Mouse (Mus musculus) skeletal muscle tissue, adult 2 months (tissue): ENCODE results near the gene Lin28b.
A peak's percentile ranks its signal among the peaks of the same experiment; 100 is the strongest.
"Not testable (repeated sequence)": the region's sequence is repeated elsewhere in the genome, so short reads cannot be mapped to it uniquely, and the experiment has no call there.

ENCODE experiments used
- DNase-seq: peaks from one replicate; pipeline ENCODE4 v3.0.0-alpha.2; 2012; ENCODE audit warnings: low read depth, low spot score

The Lin28b gene

GRCm38 (mm10) chr10:45411741-45412140 lies 74.5 kb downstream of the Lin28b start:
- no peak for DNase-seq

GRCm38 (mm10) chr10:45410624-45411341 lies 75.4 kb downstream of the Lin28b start:
- no peak for DNase-seq

GRCm38 (mm10) chr10:45399702-45400243 lies 86.4 kb downstream of the Lin28b start:
- no peak for DNase-seq

DNA sequence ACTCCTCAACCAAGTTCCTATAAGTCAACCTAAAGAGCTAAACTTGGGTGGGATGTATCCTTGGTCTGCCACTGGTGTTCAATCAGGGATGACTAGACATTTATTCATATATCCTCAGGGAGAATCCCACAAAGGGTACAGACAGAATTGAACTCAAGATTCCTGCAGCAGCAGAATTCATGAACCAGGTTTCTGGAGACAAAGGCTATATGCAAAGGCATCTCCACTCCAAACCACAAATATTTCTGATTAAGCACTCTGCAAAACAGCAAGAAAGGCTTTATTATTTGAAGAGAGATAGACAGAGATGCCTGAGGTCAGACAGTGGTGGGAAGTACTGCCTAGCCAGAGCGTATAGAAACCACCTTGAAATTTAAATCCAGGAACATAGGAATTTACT lies 88.0 kb downstream of the Lin28b start:
- DNase-seq, result no peak

DNA sequence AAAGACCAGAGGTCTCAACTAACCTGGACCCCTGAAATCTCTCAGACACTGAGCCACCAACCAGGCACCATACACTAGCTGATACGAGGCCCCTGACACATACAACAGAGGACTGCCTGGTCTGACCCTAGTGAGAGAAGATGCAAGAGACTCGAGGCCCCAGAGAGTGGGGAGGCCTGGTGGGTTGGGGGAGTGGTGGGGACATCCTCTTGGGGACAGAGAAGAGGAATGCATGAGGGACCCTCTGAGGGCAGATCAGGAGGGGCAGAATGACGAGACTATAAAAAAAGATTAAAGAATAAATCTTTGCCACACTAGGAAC lies 103.6 kb downstream of the Lin28b start:
- DNase-seq, result no peak

- no peak for DNase-seq
These were observed 104.1 kb downstream of the Lin28b start for GRCm38 (mm10) chr10:45381937-45382636.

- no peak for DNase-seq
These were observed 107.9 kb downstream of the Lin28b start for GRCm38 (mm10) chr10:45378269-45378668.

- DNase-seq, result peak; percentile 60
These were observed 113.1 kb downstream of the Lin28b start for GRCm38 (mm10) chr10:45372994-45373692.

DNA sequence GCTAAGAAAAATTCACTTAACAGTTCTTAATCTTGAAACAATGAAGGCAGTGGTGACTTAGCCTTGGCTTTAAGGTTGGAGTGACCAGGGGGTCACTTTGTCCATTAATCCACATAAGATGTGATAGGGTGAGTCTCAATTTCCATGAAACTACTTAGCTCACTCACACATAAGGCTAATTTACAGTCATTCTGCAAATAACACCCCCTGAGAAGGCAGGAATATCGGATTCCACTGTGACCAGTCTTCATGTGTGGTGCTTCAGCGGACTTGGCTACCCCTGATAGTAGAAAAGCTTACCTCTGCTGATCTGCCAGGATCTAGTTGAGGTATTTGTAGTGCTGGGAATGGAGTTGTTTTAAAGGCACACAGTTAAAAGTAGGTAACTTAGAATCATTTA lies 115.7 kb downstream of the Lin28b start:
- no peak for DNase-seq

DNA sequence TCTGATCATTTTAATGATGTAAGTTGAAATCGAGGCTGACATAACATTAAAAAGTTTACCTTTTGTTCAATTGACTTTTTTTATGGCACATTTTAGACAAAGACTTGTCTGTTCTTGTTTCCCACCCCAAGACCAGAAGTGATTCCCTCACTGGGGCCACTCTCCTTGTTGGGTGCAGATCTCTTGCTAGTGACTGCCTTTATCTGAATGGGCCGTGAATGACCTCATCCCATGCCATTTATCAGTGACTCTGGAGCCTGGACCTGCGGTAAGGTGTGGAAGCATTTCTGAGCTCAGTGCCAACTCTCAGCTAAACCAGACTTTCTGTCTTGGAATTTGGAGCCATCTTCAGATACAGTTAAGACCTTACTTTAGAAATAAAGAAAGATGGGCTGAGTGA lies 116.6 kb downstream of the Lin28b start:
- DNase-seq, result no peak

- no peak for DNase-seq
These were observed 119.0 kb downstream of the Lin28b start for GRCm38 (mm10) chr10:45366987-45367705.

DNA sequence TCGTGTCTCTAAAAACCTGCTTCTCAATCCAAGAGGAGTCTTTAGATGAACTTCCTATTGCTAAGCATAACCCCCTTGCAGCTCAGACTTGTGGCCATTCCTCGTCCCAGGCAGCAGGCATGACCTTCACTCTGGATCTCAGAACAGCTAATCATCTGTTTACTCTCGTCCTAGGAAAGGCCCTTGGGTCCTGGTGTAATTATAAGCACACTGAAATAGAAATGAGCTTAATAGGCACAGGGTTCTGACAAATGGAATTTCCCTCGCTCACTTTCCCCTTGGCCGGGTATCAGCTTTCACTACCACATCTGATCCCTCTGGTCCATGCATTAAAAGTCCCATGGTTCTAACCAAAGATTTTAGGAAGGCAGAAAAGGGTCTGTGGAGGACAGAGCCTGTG lies 122.8 kb downstream of the Lin28b start:
- peak; percentile 47 for DNase-seq

GRCm38 (mm10) chr10:45356091-45356490 lies 130.1 kb downstream of the Lin28b start:
- no peak for DNase-seq

DNA sequence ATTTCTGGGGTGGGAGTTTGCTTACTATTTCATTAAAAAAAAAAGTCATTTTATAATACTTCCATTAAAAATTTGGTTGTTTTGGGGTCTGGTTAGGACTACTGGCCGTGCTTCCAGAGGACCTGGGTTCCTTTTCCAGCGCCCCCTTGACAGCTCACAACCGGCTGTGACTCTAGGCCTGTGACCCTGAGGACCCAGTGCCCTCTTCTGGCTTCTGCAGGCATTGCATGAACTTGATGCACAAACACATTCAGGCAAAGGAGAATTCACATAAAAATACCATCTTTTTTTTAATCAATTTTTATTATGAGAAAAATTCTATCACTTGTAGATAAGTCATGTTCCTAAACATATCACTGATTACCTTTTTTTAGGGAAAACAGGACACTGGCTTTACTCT lies 138.1 kb downstream of the Lin28b start:
- DNase-seq, result not testable (repeated sequence)

- no peak for DNase-seq
These were observed 141.0 kb downstream of the Lin28b start for GRCm38 (mm10) chr10:45345217-45345616.

GRCm38 (mm10) chr10:45344381-45344780 lies 141.8 kb downstream of the Lin28b start:
- DNase-seq, result no peak

- DNase-seq, result no peak
These were observed 147.1 kb downstream of the Lin28b start for GRCm38 (mm10) chr10:45339106-45339505.

DNA sequence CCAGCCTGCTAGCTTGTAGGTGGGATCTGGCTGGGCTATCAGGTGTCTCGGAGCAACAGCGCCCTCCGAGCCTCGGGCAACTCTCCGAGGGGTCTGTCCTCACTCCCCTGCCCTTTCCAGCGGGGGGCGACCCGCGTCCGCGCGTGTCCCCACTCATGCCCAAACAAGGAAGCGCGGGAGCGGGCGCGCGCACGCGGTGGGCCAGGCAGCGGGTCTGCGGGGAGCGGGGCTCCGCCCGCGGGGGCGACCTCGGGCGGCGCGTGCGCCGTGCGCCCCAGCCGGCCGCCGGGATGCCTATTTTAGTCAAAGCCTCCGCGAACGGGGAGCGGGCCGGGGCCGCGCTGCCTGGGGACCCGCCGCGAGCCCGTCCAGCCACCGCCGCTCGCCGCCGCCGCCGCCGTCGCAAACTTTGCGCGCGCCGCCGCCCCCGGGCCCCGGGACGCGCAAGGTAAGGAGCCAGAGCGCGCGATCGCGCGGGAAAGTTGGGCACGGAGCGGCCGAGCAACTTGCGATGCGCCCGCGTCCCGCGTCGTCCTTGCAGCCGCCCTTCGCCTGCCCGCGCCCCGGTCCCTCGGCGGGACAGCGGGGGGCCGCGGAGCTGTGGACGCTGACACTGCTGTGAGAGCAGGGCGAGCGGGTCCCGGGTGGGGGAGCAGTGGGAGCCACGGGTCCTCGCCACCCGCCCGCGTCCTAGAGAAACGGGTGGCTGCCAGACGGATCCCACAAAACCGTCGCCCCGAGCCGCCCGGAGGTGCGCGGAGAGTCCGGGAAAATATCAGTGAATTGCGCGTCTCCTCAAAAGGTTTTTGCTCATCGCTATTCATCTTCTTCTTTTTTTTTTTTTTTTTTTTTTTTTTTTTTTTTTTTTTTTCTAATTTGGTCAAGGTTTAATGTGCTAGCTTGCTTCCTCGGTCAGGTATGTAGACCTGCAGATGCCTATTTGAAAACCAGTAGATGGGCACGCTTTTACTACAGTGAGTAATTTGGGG lies 150.5 kb downstream of the Lin28b start, which contains the start of gene Bves:
TSS of gene Bves (plus strand) at position 339 of the 989 bp plus-strand sequence.
- DNase-seq, result peak; percentile 49

DNA sequence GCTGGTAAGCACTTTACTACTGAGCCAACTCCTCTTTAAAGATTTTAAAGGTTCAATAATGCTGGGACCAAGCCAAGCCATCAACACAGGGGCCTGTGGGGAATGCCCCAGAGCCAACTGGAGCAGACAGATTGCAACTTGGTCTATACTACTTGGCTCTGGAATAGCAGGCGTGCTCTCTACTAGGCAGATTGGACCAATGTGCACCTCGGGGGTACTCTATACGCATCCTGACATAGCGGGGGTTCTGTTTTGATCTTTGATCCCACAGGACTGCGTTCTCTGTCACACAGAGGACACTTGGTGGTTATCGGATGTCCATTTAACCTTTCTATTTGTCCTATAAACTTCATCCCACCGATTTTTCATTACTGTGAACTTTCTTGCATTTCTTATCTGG lies 151.3 kb downstream of the Lin28b start:
- DNase-seq, result no peak

DNA sequence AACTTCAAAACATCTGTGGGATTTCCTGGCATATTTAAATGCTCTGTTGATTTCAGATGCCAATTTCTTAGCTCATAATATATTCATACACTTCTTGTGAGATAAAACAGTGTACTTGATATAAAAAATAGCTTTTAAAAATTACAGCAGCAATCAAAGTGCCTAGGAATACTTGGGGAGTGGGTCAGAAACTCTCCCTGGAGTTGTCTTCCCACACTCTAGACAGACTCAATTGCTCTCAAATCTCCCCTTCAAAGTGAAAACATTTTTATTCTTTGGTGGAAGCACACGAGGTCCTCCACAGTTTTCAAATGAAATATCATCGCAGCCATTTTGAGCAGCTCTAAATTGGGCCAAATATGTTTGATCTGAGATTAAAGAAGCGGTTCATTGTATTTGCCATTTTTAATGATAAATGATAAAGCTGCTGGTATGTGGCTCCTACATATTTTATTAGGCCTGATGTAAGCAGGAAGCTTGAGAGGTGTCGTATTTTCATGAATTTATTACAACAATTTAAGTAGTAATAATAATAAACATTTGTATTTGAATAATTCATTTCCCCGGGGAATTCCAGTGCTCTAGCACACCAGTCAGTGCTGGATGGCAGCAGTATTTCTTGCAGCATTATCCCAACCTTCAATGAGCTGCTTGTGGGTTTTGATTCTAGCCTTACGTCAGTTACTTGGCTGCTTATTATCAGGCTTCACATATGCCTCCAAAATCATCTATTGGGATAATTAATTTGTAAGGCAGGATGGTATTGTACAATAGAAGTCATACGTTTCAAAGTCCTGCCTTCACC lies 157.8 kb downstream of the Lin28b start:
- no peak for DNase-seq
